In genomic region chr5:107015422-107016081, GRCm38 (mm10) we compare ENCODE assay signal across 9 mouse cellular contexts. TPM values are rescaled to one million over a fixed set of nuclear protein-coding genes. Genes with fewer than 3 reads are reported as not detected.
DNase-seq lines count a peak whose midpoint lies in the region; ATAC-seq and TF ChIP-seq lines count a peak whose summit lies in the region.
"Had no signal": no experiment of that assay in that cellular context is flagged by ENCODE, and none has a peak within 500 bp of the region (broad histone marks: within the 10 kb centered on the region; RNA-seq: fewer than 3 reads in every experiment).

No protein-coding gene starts in this region.

- intact Hi-C loops in left cerebral cortex, postnatal 10 days (cut with DNase I): no loop called here

- H3K4me3 ChIP-seq in heart, embryonic 15.5 days: no peak overlapping the region
- H3K4me3 ChIP-seq in MEL (ENCODE audit: control insufficient read depth in 1 of 2, insufficient read depth in 1 of 2, low read depth in 2 of 2, low read length in 2 of 2): peak overlapping the region; percentile 32 to 37

- no peak for TF ChIP-seq CTCF in MEL (IDR thresholded peaks at IDR 0.05 in 2 of 3, conservative IDR thresholded peaks at IDR 0.05 in 1 of 3; ENCODE audit: control insufficient read depth in 1 of 3, insufficient read depth in 1 of 3, low read depth in 2 of 3, low read length in 3 of 3, poor library complexity in 1 of 3, severe bottlenecking in 1 of 3)

- no peaks in the 10 kb centered on the region for H3K9me3 ChIP-seq in heart, embryonic 15.5 days (replicated peaks)
- no peaks in the 10 kb centered on the region for H3K9me3 ChIP-seq in MEL (replicated peaks; ENCODE audit: insufficient read depth, low read length)

- TF ChIP-seq RAD21 in MEL (IDR thresholded peaks at IDR 0.05; ENCODE audit: low read depth, low read length): no peak

- H3K27me3 ChIP-seq in heart, embryonic 15.5 days: no peaks in the 10 kb centered on the region
- no peaks in the 10 kb centered on the region for H3K27me3 ChIP-seq in MEL (ENCODE audit: control insufficient read depth in 1 of 2, insufficient read depth in 2 of 2, low read length in 2 of 2)

- no peaks in the 10 kb centered on the region for H3K79me2 ChIP-seq in MEL (ENCODE audit: control insufficient read depth, insufficient read depth, low read length, poor library complexity)

- H3K9ac ChIP-seq in heart, embryonic 15.5 days: 0 out of 2 replicates have a peak overlapping the region, but pooled peaks have one; percentile 3
- peak overlapping the region; percentile 19 for H3K9ac ChIP-seq in MEL (ENCODE audit: control insufficient read depth, low read depth, low read length, poor library complexity, severe bottlenecking)

- peaks cover 47% of the 10 kb centered on the region for H3K4me1 ChIP-seq in heart, embryonic 15.5 days (replicated peaks)
- peaks cover 3 to 14% of the 10 kb centered on the region in 2 experiments for H3K4me1 ChIP-seq in MEL (ENCODE audit: control insufficient read depth in 1 of 2, insufficient read depth in 2 of 2, low read length in 2 of 2)

- no peaks in the 10 kb centered on the region for H3K36me3 ChIP-seq in heart, embryonic 15.5 days
- H3K36me3 ChIP-seq in MEL (ENCODE audit: control insufficient read depth in 1 of 2, insufficient read depth in 2 of 2, low read length in 2 of 2): peaks cover 0 to 11% of the 10 kb centered on the region in 2 experiments; a peak in 2 of 4 replicates

- DNase-seq in heart, adult 18-20 months: no peak
- peak; percentile 90 for DNase-seq in MEL (ENCODE audit: low read depth, low spot score)
- DNase-seq in induced T-regulatory cell, adult 2 months (ENCODE audit: low read depth): peak; percentile 48
- DNase-seq in urinary bladder, postnatal 36 days (ENCODE audit: low spot score in 2 of 2): no peak
- no peak for DNase-seq in left cerebral cortex, postnatal 10 days (ENCODE audit: extremely low spot score in 1 of 2, low spot score in 2 of 2)
- no peak for DNase-seq in spleen, postnatal 4 days (ENCODE audit: low spot score in 2 of 2)
- DNase-seq: kidney, postnatal 10 days had no signal

- ATAC-seq in heart, embryonic 15.5 days (replicated peaks; ENCODE audit: insufficient number of reproducible peaks, insufficient read depth, low FRiP score, low read depth): peak; percentile 41; the same call in 1 of the 2 replicates
- ATAC-seq in monocyte, adult 5-6 weeks (replicated peaks; ENCODE audit: insufficient number of reproducible peaks, low FRiP score, low TSS enrichment, poor library complexity, severe bottlenecking): 0 out of 2 replicates have a peak, but pooled peaks have one; percentile 37

- peak overlapping the region; percentile 19 for H3K4me2 ChIP-seq in heart, embryonic 15.5 days

- peak; percentile 87 to 90 for TF ChIP-seq EP300 in MEL (IDR thresholded peaks at IDR 0.05; ENCODE audit: low read depth in 1 of 2, low read length in 2 of 2)

- H3K27ac ChIP-seq in heart, embryonic 15.5 days: peak overlapping the region; percentile 55
- peak overlapping the region; percentile 88 for H3K27ac ChIP-seq in MEL (ENCODE audit: control insufficient read depth, low read depth, low read length)

- 6% methylated on average over 10 of the region's 10 CpGs for WGBS in heart, embryonic 15.5 days

- peak in 1 of 2 experiments; percentile 49; a peak in 1 of 4 replicates for TF ChIP-seq POLR2A in MEL (IDR thresholded peaks at IDR 0.05; ENCODE audit: control insufficient read depth in 1 of 2, insufficient read depth in 1 of 2, low read depth in 1 of 2, low read length in 2 of 2, poor library complexity in 1 of 2)

TF ChIP-seq in MEL, 35 proteins besides CTCF, POLR2A, EP300 and RAD21:
- TF ChIP-seq BHLHE40 (IDR thresholded peaks at IDR 0.05; ENCODE audit: borderline replicate concordance, low read depth, low read length) (no peak), MXI1 (IDR thresholded peaks at IDR 0.05; ENCODE audit: low read depth, low read length) (peak; percentile 65; the same call in 1 of the 2 replicates), MYB (IDR thresholded peaks at IDR 0.05; ENCODE audit: low read depth, low read length) (no peak), POLR2AphosphoS2 (IDR thresholded peaks at IDR 0.05; ENCODE audit: low read length) (no peak), ZKSCAN1 (IDR thresholded peaks at IDR 0.05; ENCODE audit: low read depth, low read length) (no peak), NRF1 (IDR thresholded peaks at IDR 0.05; ENCODE audit: insufficient read depth, low read depth, low read length, poor library complexity, severe bottlenecking) (no peak), TCF12 (IDR thresholded peaks at IDR 0.05; ENCODE audit: low read depth, low read length) (peak; percentile 85), ETS1 (IDR thresholded peaks at IDR 0.05; ENCODE audit: low read depth, low read length) (peak; percentile 84), MEF2A (IDR thresholded peaks at IDR 0.05; ENCODE audit: extremely low read depth, insufficient replicate concordance, low read depth, low read length, poor library complexity, severe bottlenecking) (no peak), UBTF (IDR thresholded peaks at IDR 0.05; ENCODE audit: borderline replicate concordance, insufficient read depth, low read depth, low read length) (no peak), MAFK (IDR thresholded peaks at IDR 0.05; ENCODE audit: borderline replicate concordance, low read depth, low read length) (no peak), MYC (IDR thresholded peaks at IDR 0.05; ENCODE audit: low read depth, low read length) (peak; percentile 85), ZMIZ1 (IDR thresholded peaks at IDR 0.05; ENCODE audit: low read depth, low read length) (no peak), TBP (IDR thresholded peaks at IDR 0.05; ENCODE audit: low read depth, low read length) (peak; percentile 27; the same call in 1 of the 2 replicates), CHD1 (IDR thresholded peaks at IDR 0.05; ENCODE audit: low read depth, low read length) (no peak), TAL1 (IDR thresholded peaks at IDR 0.05; ENCODE audit: low read length) (peak; percentile 58), GABPA (IDR thresholded peaks at IDR 0.05; ENCODE audit: low read depth, low read length) (no peak), JUND (IDR thresholded peaks at IDR 0.05; ENCODE audit: low read depth, low read length) (no peak), NELFE (IDR thresholded peaks at IDR 0.05; ENCODE audit: low read depth, low read length) (peak; percentile 63), SIN3A (IDR thresholded peaks at IDR 0.05; ENCODE audit: low read length) (peak; percentile 82), SMC3 (IDR thresholded peaks at IDR 0.05; ENCODE audit: low read depth, low read length) (peak; percentile 10; the same call in 1 of the 2 replicates), KAT2A (conservative IDR thresholded peaks at IDR 0.05; ENCODE audit: low read depth, low read length) (no peak), HCFC1 (IDR thresholded peaks at IDR 0.05; ENCODE audit: low read depth, low read length) (peak; percentile 70), CHD2 (IDR thresholded peaks at IDR 0.05; ENCODE audit: low read length) (no peak), MAZ (IDR thresholded peaks at IDR 0.05; ENCODE audit: low read depth, low read length) (peak; percentile 67; the same call in 1 of the 2 replicates), ELF1 (IDR thresholded peaks at IDR 0.05; ENCODE audit: low read depth, low read length) (peak; percentile 77), ZNF384 (IDR thresholded peaks at IDR 0.05; ENCODE audit: low read depth, low read length) (no peak), ZC3H11A (IDR thresholded peaks at IDR 0.05; ENCODE audit: low read depth, low read length) (no peak), GATA1 (IDR thresholded peaks at IDR 0.05; ENCODE audit: low read depth, low read length) (peak; percentile 96), E2F4 (IDR thresholded peaks at IDR 0.05; ENCODE audit: borderline replicate concordance, low read depth, low read length) (no peak), USF1 (IDR thresholded peaks at IDR 0.05; ENCODE audit: low read depth, low read length) (no peak), USF2 (IDR thresholded peaks at IDR 0.05; ENCODE audit: borderline replicate concordance in 1 of 2, insufficient read depth in 1 of 2, low read depth in 1 of 2, low read length in 2 of 2) (no peak), POLR2AphosphoS5 (IDR thresholded peaks at IDR 0.05; ENCODE audit: borderline replicate concordance, low read depth, low read length) (no peak), RCOR1 (IDR thresholded peaks at IDR 0.05; ENCODE audit: low read depth, low read length) (peak; percentile 90), MAX (IDR thresholded peaks at IDR 0.05; ENCODE audit: low read length) (peak; percentile 41; the same call in 1 of the 2 replicates)

RNA-seq across cellular contexts. Expression of gene Cdc7, which starts 51.4 kb away (rescaled TPM):
- 20.3 and 25.2 TPM in 2 replicates for polyA plus RNA-seq in heart, embryonic 15.5 days (2015; fragmentation: Nextera tagmentation; extraction: Ambion mirVana)
- under 1 TPM; 0.57 to 0.65 TPM for total RNA-seq in heart, adult 18-20 months (2021)
- total RNA-seq in MEL (2012; rRNA removed): 18.7 and 19.6 TPM in 2 replicates
- 10 to 100 TPM in 1 of 2 experiments, not detected in 1; 21.4 TPM for polyA plus RNA-seq in MEL (2012; ENCODE audit: insufficient read depth in 1 of 2, insufficient read length in 2 of 2, low read depth in 1 of 2, low replicate concordance in 2 of 2, missing spikeins in 1 of 2)
- total RNA-seq in monocyte, adult 5-6 weeks (2017): 7.6 to 11.7 TPM (median 8.1 TPM) in 3 replicates
- total RNA-seq in left cerebral cortex, postnatal 10 days (2021): 10 to 100 TPM; 14.0 to 15.9 TPM

Comparison
In these comparisons a context has a peak if more than half of its experiments do, and no peak if none do; other contexts are left out.
1. DNase-seq: peak in MEL (single experiment) and induced T-regulatory cell, adult 2 months (single experiment); none in heart, adult 18-20 months (0 of 2), urinary bladder, postnatal 36 days (0 of 2), left cerebral cortex, postnatal 10 days (0 of 2) and spleen, postnatal 4 days (0 of 2).